Mouse (Mus musculus) hindbrain, embryonic 14.5 days (tissue): ENCODE measurements around the gene Dennd6a. TPM values are rescaled to one million over a fixed set of nuclear protein-coding genes. Genes with fewer than 3 reads are reported as not detected.

Source experiments
- ATAC-seq: fragments of 200-750 bp; cut with Nextera tagmentation; 2 replicates; pipeline ENCODE4 v1.8.0; 2017; ENCODE audit warnings: moderate number of reproducible peaks, mild to moderate bottlenecking, moderate TSS enrichment, moderate library complexity; ENCODE audit not compliant: low FRiP score
- DNase-seq: peaks from one replicate; pipeline ENCODE4 v3.0.0-alpha.2; 2015; ENCODE audit warnings: low spot score
- H3K27ac ChIP-seq: fragments of 300-500 bp; sonication (generic); 2 replicates; pipeline ENCODE4 v1.5.1; 2014; ENCODE audit warnings: mild to moderate bottlenecking, moderate library complexity
- H3K27me3 ChIP-seq: fragments of 300-500 bp; sonication (generic); 2 replicates; pipeline ENCODE4 v1.6.1; 2014; ENCODE audit warnings: mild to moderate bottlenecking, low read length, mixed read lengths; ENCODE audit not compliant: control insufficient read depth, insufficient read depth
- H3K36me3 ChIP-seq: fragments of 300-500 bp; sonication (generic); replicated peaks from 2 replicates; pipeline ENCODE4 v1.6.1; 2014; ENCODE audit not compliant: control insufficient read depth, insufficient read depth
- H3K4me1 ChIP-seq: fragments of 300-500 bp; sonication (generic); replicated peaks from 2 replicates; pipeline ENCODE4 v1.6.1; 2014; ENCODE audit warnings: antibody characterized with exemption, low read length, mixed read lengths; ENCODE audit not compliant: control insufficient read depth, insufficient read depth
- H3K4me2 ChIP-seq: fragments of 300-500 bp; sonication (generic); replicated peaks from 2 replicates; pipeline ENCODE4 v1.6.1; 2014; ENCODE audit warnings: mild to moderate bottlenecking, moderate library complexity
- H3K4me3 ChIP-seq: fragments of 300-500 bp; sonication (generic); replicated peaks from 2 replicates; pipeline ENCODE4 v1.5.1; 2014; ENCODE audit warnings: mild to moderate bottlenecking, low read length
- H3K9ac ChIP-seq: fragments of 300-500 bp; sonication (generic); 2 replicates; pipeline ENCODE4 v1.6.1; 2014
- H3K9me3 ChIP-seq: fragments of 300-500 bp; sonication (generic); 2 replicates; pipeline ENCODE4 v1.6.1; 2016; ENCODE audit warnings: low read length; ENCODE audit not compliant: control insufficient read depth
- whole genome bisulfite sequencing: fragments of 180-500 bp; shearing (Covaris S2); extraction: QIAGEN DNeasy Blood & Tissue Kit; methylation state at CpG from one replicate; pipeline ENCODE4 v1.1.7; 2014; 5-methylcytosine and 5-hydroxymethylcytosine counted together
- polyA plus RNA-seq: library from polyadenylated mRNA; unstranded; fragments of >200 nt; fragmentation: Nextera tagmentation; extraction: Ambion mirVana; gene quantifications from 2 replicates; pipeline ENCODE4 v1.2.1, GENCODE M21; 2014

The Dennd6a gene
- polyA plus RNA-seq, 1 experiment from 2014 or later, result 21.3 TPM

DNA sequence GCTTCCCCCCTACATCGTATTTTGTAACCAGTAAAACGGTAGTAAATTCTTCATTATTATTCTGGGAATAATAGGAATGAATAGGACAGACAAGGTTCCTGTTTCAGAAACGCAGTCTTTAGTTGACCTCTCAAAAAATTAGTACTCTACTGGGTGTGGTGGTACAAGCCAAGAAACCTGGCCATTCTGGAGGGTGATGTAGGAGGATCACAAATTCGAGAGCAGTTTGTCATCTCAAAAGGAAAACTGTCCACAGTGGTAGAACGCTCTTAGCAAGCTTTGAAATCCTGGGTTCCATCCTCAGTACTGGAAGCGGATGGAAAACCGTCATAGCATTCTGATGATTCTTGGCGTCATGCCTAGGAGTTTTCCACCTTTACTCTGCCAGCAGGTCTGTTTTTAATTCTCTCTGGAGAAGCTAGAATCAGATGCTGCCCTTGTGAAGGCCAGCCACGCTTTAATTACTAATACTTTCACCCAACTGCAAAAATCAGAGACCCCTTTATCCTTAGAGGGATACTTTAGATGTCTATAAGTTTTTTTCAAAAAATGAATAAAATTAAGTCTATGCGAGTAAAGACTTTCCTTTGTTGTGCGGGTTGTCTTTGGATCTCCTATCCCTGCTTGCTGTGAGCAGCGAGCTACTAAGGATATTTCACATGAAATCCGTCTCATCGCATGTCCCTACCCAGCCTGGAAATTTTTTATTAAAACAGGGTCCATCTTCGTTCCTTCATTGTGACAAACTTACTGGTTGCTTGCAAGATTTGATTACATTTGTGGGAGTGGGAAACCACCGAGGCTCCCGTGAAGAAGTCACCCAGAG is 63.6 kb downstream of the Dennd6a start:
- Histone ChIP-seq H3K9me3 (no peaks in the 10 kb centered on the region), H3K4me2 (peak overlapping the region; percentile 75), H3K27me3 (no peaks in the 10 kb centered on the region), H3K4me1 (peaks cover 22% of the 10 kb centered on the region), H3K27ac (peak overlapping the region; percentile 94), H3K36me3 (peaks cover 12% of the 10 kb centered on the region), H3K9ac (peak overlapping the region; percentile 73), H3K4me3 (peak overlapping the region; percentile 82)
- DNase-seq (peak; percentile 36), ATAC-seq (peak; percentile 25)
- 30% methylated on average over 17 of the region's 17 CpGs for WGBS

DNA sequence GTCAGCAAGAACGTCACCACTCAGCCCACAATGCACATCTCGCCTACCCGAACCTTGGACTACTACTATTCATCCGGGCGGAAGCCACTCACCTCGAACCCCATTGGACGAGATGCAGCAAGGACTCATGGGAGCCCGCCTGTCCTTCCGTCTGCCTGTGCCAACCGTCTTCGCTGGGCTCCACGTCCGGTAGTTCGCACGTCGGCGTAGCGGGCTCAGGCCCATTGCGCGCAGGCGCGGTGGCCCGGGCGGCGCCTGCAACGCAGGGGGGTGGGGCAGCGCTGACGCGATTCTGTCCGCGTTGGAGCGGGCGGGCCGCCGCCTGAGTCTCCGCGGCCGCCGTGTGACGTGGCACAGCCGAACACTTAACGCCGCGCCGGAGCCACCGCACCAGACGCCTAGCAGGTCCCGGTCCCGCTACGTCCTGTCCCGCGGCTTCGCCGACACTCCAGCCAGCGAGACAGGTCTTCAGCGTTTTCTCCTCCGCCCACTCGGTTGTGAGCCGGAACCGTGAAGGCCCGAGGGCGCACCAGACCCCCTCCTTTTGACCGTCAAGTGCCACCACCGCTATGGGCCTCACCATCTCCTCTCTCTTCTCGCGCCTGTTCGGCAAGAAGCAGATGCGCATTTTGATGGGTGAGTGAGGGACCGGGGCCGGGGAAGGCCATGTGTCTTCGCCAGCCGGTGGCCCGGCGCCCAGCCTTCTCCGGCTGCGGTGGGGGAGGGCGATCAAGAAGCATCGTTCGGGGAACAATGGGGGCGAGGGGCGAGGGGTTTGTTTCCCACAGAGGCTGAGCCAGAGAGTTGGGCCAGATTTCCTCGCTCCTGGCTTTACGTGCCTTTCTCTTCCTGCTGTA is 64.4 kb downstream of the Dennd6a start, which contains the start of gene Arf4:
TSS of gene Arf4 (plus strand) at position 224 of the 857 bp plus-strand sequence.
- peaks cover 22% of the 10 kb centered on the region for H3K4me1 ChIP-seq
- DNase-seq, result peak; percentile 99
- no peaks in the 10 kb centered on the region for H3K27me3 ChIP-seq
- peak; percentile 98 for ATAC-seq
- H3K27ac ChIP-seq, result peak within 1 kb of the TSS; percentile 94
- WGBS, result under 1% methylated on average over 83 of the region's 83 CpGs
- peak within 1 kb of the TSS; percentile 85 for H3K4me2 ChIP-seq
- no peaks in the 10 kb centered on the region for H3K9me3 ChIP-seq
- peak within 1 kb of the TSS; percentile 82 for H3K4me3 ChIP-seq
- peak within 1 kb of the TSS; percentile 91 for H3K9ac ChIP-seq
- peaks cover 5% of the 10 kb centered on the region; the same call in 1 of the 2 replicates for H3K36me3 ChIP-seq

DNA sequence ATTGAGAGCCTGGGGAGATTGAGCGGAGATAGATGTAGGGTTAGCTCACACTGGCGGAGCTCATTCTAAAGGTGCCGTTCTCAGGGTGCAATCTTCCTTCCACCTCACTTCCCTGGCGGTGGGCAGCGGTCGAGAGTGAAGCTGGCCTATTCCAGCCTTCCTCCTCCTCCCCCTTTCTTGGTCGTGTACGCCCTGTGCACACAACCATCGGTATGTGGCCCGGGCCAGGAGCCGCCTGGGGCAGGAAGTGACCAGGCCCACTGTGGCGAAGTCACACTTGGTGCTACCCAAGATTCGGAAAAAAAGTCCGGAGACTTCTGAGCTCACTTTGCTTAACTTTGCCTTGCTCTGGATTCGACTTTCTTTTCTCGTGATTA is 65.0 kb downstream of the Dennd6a start:
- DNase-seq (peak; percentile 36), ATAC-seq (peak; percentile 3; the same call in 1 of the 2 replicates)
- peak overlapping the region; percentile 85 for H3K4me2 ChIP-seq
- peak overlapping the region; percentile 82 for H3K4me3 ChIP-seq
- no peaks in the 10 kb centered on the region for H3K27me3 ChIP-seq
- H3K36me3 ChIP-seq, result peaks cover 1% of the 10 kb centered on the region; the same call in 1 of the 2 replicates
- under 1% methylated on average over 16 of the region's 16 CpGs for WGBS
- H3K9ac ChIP-seq, result peak overlapping the region; percentile 91
- peak overlapping the region; percentile 94 for H3K27ac ChIP-seq
- H3K4me1 ChIP-seq, result peaks cover 22% of the 10 kb centered on the region
- H3K9me3 ChIP-seq, result no peaks in the 10 kb centered on the region

DNA sequence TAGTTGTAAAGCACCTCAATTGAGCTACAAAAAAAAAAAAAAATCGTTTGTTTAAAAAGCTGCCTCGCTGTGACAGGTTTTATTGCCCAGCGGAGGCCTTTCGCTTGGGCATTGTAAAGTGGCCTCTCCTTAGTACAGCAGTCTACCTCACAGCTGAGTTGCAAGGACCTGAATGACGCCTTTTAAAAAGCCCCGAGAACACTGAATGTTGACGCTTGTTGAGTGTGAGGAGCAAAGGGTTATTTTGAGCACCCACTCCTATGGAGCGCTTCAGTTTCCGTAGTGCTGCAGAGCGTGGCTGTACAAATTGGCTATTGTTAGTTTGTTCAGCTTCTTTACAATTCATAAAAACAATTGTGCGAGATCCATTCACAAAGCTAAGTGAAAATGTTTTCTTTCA is 65.6 kb downstream of the Dennd6a start:
- Histone ChIP-seq H3K4me2 (peak overlapping the region; percentile 85), H3K27me3 (no peaks in the 10 kb centered on the region), H3K9ac (peak overlapping the region; percentile 91), H3K4me3 (peak overlapping the region; percentile 82), H3K4me1 (peaks cover 22% of the 10 kb centered on the region), H3K27ac (peak overlapping the region; percentile 94), H3K36me3 (no peaks in the 10 kb centered on the region), H3K9me3 (no peaks in the 10 kb centered on the region)
- WGBS, result 3% methylated on average over 11 of the region's 11 CpGs
- DNase-seq, result no peak
- ATAC-seq, result no peak

DNA sequence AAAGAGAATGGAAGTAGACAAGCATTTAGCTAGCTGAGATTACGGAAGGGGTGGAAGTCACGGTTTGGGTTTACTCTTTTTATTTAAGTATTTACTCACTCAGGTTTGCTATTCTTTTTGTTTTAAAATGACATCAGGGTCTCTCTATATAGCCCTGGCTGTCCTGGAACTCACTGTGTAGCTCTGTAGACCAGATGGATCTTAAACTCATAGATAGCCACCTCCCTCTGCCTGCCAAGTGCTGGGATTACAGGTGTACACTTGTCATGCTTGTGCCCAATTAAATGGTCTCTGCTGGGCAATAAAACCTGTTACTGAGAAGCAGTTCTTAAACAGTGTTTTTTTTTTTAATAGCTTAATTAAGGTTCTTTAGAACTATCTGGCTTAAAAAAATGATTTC is 66.3 kb downstream of the Dennd6a start:
- H3K9ac ChIP-seq, result peak overlapping the region; percentile 91
- 48% methylated on average over 2 of the region's 2 CpGs for WGBS

DNA sequence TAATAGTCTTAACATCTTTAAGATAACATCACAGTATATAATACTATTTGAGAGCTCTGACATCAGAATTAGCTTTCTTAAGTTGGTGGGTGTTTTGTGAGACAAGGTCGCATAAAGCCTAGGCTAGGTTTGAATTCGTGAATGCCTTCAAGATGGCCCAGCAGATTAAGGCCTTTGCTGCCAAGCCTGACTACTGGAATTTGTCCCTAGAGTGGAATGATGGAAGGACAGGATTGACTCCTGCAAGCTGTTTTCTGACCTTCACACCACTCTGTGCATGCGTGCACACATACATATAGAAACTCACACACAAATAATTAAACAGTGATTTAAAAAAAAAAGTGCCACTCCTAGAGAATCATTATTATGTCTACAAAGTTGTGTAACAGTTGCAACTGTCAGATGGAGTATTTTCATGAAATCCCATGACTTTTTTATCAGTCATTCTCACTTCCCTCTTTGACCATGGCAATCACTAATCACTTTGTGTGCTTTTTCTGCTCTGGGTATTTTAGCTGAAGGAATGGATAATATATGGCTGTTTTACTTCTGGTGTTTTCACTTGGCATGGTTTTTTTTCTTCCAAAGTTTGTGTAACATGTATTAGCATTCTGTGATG is 69.5 kb downstream of the Dennd6a start:
- no peaks in the 10 kb centered on the region for H3K27me3 ChIP-seq
- ATAC-seq (no peak), DNase-seq (no peak)
- H3K4me3 ChIP-seq, result no peak overlapping the region
- H3K9me3 ChIP-seq, result no peaks in the 10 kb centered on the region
- H3K27ac ChIP-seq, result no peak overlapping the region
- 77% methylated on average over 3 of the region's 3 CpGs for WGBS
- no peak overlapping the region for H3K4me2 ChIP-seq
- peaks cover 26% of the 10 kb centered on the region for H3K4me1 ChIP-seq
- H3K9ac ChIP-seq, result no peak overlapping the region
- peaks cover 8% of the 10 kb centered on the region for H3K36me3 ChIP-seq

More for the DNA sequence above, 66.3 kb downstream of the Dennd6a start:
- Histone ChIP-seq H3K27ac (no peak overlapping the region), H3K27me3 (no peaks in the 10 kb centered on the region), H3K4me1 (peaks cover 22% of the 10 kb centered on the region), H3K36me3 (no peaks in the 10 kb centered on the region), H3K4me3 (peak overlapping the region; percentile 82), H3K4me2 (peak overlapping the region; percentile 85), H3K9me3 (no peaks in the 10 kb centered on the region)
- no peak for DNase-seq
- ATAC-seq, result no peak

DNA sequence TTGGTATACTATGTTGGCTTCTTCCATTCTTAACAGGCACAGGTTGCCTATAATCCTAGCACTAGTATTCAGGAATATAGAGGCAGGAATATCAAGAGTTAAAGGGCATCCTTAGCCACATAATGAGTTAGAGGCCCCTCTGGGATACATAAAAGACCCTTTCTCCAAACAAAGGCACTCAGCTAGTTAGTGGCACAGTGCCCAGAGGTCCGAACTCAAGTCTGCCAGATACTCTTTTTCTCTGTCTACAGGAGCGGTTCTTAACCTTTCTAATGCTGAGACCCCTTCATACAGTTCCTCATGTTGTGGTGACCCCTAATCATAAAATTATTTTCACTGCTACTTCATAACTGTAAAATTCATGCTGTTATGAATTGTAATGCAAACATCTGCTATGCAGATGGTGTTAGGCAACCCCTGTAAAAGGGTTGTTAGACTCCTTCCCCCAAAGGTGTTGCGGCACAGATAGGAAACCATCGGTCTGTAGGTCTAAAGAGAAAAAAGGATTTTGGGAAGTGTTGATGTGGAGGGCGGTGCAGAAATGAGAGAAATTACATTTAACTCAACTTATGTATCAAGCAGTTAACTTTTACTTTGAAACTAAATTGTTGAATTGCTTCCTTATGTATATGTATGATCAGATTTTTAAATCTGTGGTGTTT is 72.5 kb downstream of the Dennd6a start:
- Histone ChIP-seq H3K4me3 (no peak overlapping the region), H3K36me3 (peaks cover 29% of the 10 kb centered on the region), H3K9ac (no peak overlapping the region), H3K4me2 (peak overlapping the region; percentile 30), H3K27me3 (no peaks in the 10 kb centered on the region), H3K27ac (peak overlapping the region; percentile 47; the same call in 1 of the 2 replicates), H3K9me3 (no peaks in the 10 kb centered on the region), H3K4me1 (peaks cover 11% of the 10 kb centered on the region)
- WGBS, result 46% methylated on average over 5 of the region's 5 CpGs
- DNase-seq, result peak; percentile 64
- ATAC-seq, result no peak

DNA sequence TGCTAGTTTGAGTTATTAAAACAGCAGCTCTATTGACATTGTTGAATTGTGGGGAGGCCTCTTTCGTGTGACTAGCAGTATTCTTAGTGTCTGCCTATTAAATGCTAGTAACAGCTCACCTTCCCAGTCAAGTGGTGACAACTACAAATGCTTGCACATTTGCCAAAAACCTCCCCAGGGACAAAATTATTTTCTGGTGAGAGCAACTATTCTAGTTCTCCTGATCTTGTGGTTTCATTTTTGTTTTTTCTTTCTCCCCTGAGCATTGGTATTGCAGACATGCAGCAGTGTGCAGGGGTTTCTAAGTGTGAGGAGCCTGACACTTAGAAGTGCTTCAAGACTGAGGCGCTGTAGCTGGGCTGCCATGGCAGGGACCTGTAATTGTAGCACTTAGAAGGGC is 74.2 kb downstream of the Dennd6a start:
- ATAC-seq, result no peak
- 92% methylated on average over 2 of the region's 2 CpGs for WGBS
- H3K36me3 ChIP-seq, result peaks cover 44% of the 10 kb centered on the region
- DNase-seq, result no peak
- H3K9me3 ChIP-seq, result no peaks in the 10 kb centered on the region
- peaks cover 11% of the 10 kb centered on the region for H3K4me1 ChIP-seq
- H3K27ac ChIP-seq, result no peak overlapping the region
- H3K9ac ChIP-seq, result no peak overlapping the region
- H3K27me3 ChIP-seq, result no peaks in the 10 kb centered on the region
- H3K4me2 ChIP-seq, result no peak overlapping the region
- H3K4me3 ChIP-seq, result no peak overlapping the region
